Mouse (Mus musculus) lung, postnatal 0 days (tissue): ENCODE measurements around the gene Slc35c1. TPM values are rescaled to one million over a fixed set of nuclear protein-coding genes. Genes with fewer than 3 reads are reported as not detected.

Experiments used
- ATAC-seq: fragments of 200-750 bp; cut with Nextera tagmentation; 2 replicates; pipeline ENCODE4 v1.8.0; 2017; ENCODE audit warnings: moderate library complexity
- DNase-seq: peaks from one replicate; pipeline ENCODE4 v3.0.0-alpha.2; 2016; ENCODE audit warnings: low spot score
- H3K27ac ChIP-seq: fragments of 300-500 bp; sonication (generic); 2 replicates; pipeline ENCODE4 v1.5.1; 2014; ENCODE audit warnings: antibody characterized with exemption, mild to moderate bottlenecking, low read length, mixed read lengths
- H3K27me3 ChIP-seq: fragments of 300-500 bp; sonication (generic); replicated peaks from 2 replicates; pipeline ENCODE4 v1.6.1; 2014; ENCODE audit warnings: low read length, mixed read lengths; ENCODE audit not compliant: insufficient read depth
- H3K36me3 ChIP-seq: fragments of 300-500 bp; sonication (generic); 2 replicates; pipeline ENCODE4 v1.6.1; 2014; ENCODE audit warnings: low read length, mixed read lengths; ENCODE audit not compliant: insufficient read depth
- H3K4me1 ChIP-seq: fragments of 300-500 bp; sonication (generic); 2 replicates; pipeline ENCODE4 v1.6.1; 2014; ENCODE audit warnings: antibody characterized with exemption, low read depth, low read length, mixed read lengths; ENCODE audit not compliant: insufficient read depth
- H3K4me2 ChIP-seq: fragments of 300-500 bp; sonication (generic); replicated peaks from 2 replicates; pipeline ENCODE4 v1.6.1; 2014; ENCODE audit warnings: low read depth, mild to moderate bottlenecking, low read length, moderate library complexity, mixed read lengths
- H3K4me3 ChIP-seq: fragments of 300-500 bp; sonication (generic); 2 replicates; pipeline ENCODE4 v1.5.1; 2014; ENCODE audit warnings: low read depth, low read length
- H3K9ac ChIP-seq: fragments of 300-500 bp; sonication (generic); replicated peaks from 2 replicates; pipeline ENCODE4 v1.6.1; 2014; ENCODE audit warnings: low read depth, mild to moderate bottlenecking
- H3K9me3 ChIP-seq: fragments of 300-500 bp; sonication (generic); 2 replicates; pipeline ENCODE4 v1.6.1; 2016; ENCODE audit warnings: low read length, mixed read lengths
- CTCF ChIP-seq: IDR thresholded peaks from 2 replicates; pipeline ENCODE4 v1.5.1; 2016; ENCODE audit warnings: antibody characterized with exemption, mild to moderate bottlenecking
- EP300 ChIP-seq: IDR thresholded peaks from 2 replicates; pipeline ENCODE4 v1.6.1; 2016; ENCODE audit warnings: antibody characterized with exemption, mild to moderate bottlenecking, control low read depth
- WGBS: fragments of 180-500 bp; shearing (Covaris S2); extraction: QIAGEN DNeasy Blood & Tissue Kit; methylation state at CpG from one replicate; pipeline ENCODE4 v1.1.7; 2014; 5-methylcytosine and 5-hydroxymethylcytosine counted together
- polyA plus RNA-seq: library from polyadenylated mRNA; unstranded; fragments of >200 nt; fragmentation: Nextera tagmentation; extraction: Ambion mirVana; gene quantifications from 2 replicates; pipeline ENCODE4 v1.2.1, GENCODE M21; 2015

The Slc35c1 gene
- polyA plus RNA-seq, result 12.9 and 13.1 TPM in 2 replicates

GRCm38 (mm10) chr2:92459921-92460707 lies at the start of gene Slc35c1:
Slc35c1 (minus strand) TSS chr2:92460538.
- WGBS, result 1% methylated on average over 34 of the region's 34 CpGs
- Histone ChIP-seq H3K9me3 (no peaks in the 10 kb centered on the region), H3K4me1 (peaks cover 12% of the 10 kb centered on the region), H3K4me3 (peak within 1 kb of the TSS; percentile 47), H3K36me3 (no peaks in the 10 kb centered on the region), H3K9ac (peak within 1 kb of the TSS; percentile 30), H3K27me3 (no peaks in the 10 kb centered on the region), H3K27ac (peak within 1 kb of the TSS; percentile 33), H3K4me2 (peak within 1 kb of the TSS; percentile 85)
- ATAC-seq, result peak; percentile 46
- peak; percentile 57 for DNase-seq
- no peak for TF ChIP-seq EP300
- no peak for TF ChIP-seq CTCF

- no peaks in the 10 kb centered on the region for H3K36me3 ChIP-seq
- H3K4me3 ChIP-seq, result no peak overlapping the region
- no peak overlapping the region for H3K9ac ChIP-seq
- H3K9me3 ChIP-seq, result no peaks in the 10 kb centered on the region
- H3K27ac ChIP-seq, result no peak overlapping the region
- WGBS, result 92% methylated on average over 7 of the region's 7 CpGs
- no peak overlapping the region for H3K4me2 ChIP-seq
- DNase-seq (no peak), ATAC-seq (no peak)
- TF ChIP-seq EP300, result no peak
- no peak for TF ChIP-seq CTCF
- H3K4me1 ChIP-seq, result no peaks in the 10 kb centered on the region
- no peaks in the 10 kb centered on the region for H3K27me3 ChIP-seq
Measured at GRCm38 (mm10) chr2:92505291-92505690, 45.0 kb upstream of the Slc35c1 start.

GRCm38 (mm10) chr2:92503421-92503820 lies 43.1 kb upstream of the Slc35c1 start:
- Histone ChIP-seq H3K9ac (no peak overlapping the region), H3K4me3 (no peak overlapping the region), H3K9me3 (no peaks in the 10 kb centered on the region), H3K4me1 (no peaks in the 10 kb centered on the region), H3K27me3 (no peaks in the 10 kb centered on the region), H3K27ac (no peak overlapping the region), H3K4me2 (no peak overlapping the region), H3K36me3 (no peaks in the 10 kb centered on the region)
- DNase-seq (no peak), ATAC-seq (no peak)
- TF ChIP-seq EP300 (no peak), CTCF (peak; percentile 41)
- WGBS, result 81% methylated on average over 3 of the region's 3 CpGs

DNA sequence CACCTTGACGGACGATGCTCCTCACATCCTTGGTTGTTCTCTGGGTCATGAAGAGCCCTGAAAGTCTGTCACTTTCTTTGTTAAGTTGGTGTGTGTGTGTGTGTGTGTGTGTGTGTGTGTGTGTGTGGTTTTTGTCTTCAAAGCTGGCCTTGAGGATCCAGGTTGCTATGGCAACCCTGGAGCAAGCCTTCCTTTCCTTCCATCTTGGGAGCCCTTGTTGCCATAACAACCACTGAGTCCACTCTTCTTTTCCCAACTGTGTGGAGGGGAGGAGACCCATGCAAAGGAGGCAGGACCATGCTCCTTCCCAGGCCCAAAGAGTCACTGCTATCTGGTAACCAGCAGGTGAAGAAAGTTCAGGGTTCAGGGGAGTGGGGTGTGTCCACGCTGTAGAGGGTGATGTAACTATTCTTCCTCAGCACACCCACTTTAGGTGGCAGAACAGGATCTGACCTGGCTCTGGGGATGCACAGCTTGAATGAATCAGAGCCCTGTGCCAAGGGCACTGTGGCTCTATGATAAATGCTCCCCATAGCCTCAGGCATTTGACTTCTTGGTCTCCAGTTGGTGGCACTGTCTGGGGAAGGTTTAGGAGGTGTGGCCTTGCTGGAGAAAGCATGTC lies 39.5 kb upstream of the Slc35c1 start:
- Histone ChIP-seq H3K36me3 (no peaks in the 10 kb centered on the region), H3K27ac (no peak overlapping the region), H3K4me2 (no peak overlapping the region), H3K9me3 (no peaks in the 10 kb centered on the region), H3K4me1 (no peaks in the 10 kb centered on the region), H3K4me3 (no peak overlapping the region), H3K9ac (no peak overlapping the region), H3K27me3 (no peaks in the 10 kb centered on the region)
- no peak for TF ChIP-seq EP300
- no peak for TF ChIP-seq CTCF
- WGBS, result 68% methylated on average over 3 of the region's 3 CpGs
- DNase-seq (no peak), ATAC-seq (no peak)

DNA sequence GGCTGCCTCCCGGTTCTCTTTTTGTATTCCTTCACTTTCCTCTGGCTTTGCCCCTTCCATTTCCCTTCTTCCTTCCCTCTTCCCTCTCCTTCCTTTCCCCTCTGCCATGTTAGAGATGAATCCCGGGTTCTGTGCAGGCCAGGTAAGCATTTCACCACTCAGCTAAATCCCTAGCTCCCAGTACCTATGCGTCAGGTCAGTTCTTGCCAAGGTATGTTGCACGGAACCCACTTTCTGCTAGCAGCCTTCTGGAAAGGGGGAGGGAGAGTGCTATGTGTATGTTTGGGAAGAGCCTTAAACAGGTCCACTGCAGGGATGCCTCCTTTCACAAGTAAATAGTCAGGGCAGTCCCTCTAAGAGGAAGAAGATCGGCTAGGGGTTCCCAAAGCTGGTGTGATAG lies 36.8 kb upstream of the Slc35c1 start:
- H3K9ac ChIP-seq, result no peak overlapping the region
- no peak overlapping the region for H3K27ac ChIP-seq
- 61% methylated on average over 5 of the region's 5 CpGs for WGBS
- TF ChIP-seq CTCF (no peak), EP300 (no peak)
- no peak overlapping the region for H3K4me3 ChIP-seq
- H3K4me1 ChIP-seq, result no peaks in the 10 kb centered on the region
- ATAC-seq, result no peak
- no peaks in the 10 kb centered on the region for H3K27me3 ChIP-seq
- no peak for DNase-seq
- no peaks in the 10 kb centered on the region for H3K36me3 ChIP-seq
- no peak overlapping the region for H3K4me2 ChIP-seq
- H3K9me3 ChIP-seq, result no peaks in the 10 kb centered on the region

GRCm38 (mm10) chr2:92496681-92497080 lies 36.3 kb upstream of the Slc35c1 start:
- Histone ChIP-seq H3K4me2 (no peak overlapping the region), H3K4me1 (no peaks in the 10 kb centered on the region), H3K27ac (no peak overlapping the region), H3K36me3 (no peaks in the 10 kb centered on the region), H3K4me3 (no peak overlapping the region), H3K9me3 (no peaks in the 10 kb centered on the region), H3K27me3 (no peaks in the 10 kb centered on the region), H3K9ac (no peak overlapping the region)
- ATAC-seq (no peak), DNase-seq (no peak)
- TF ChIP-seq EP300, result no peak
- no peak for TF ChIP-seq CTCF
- WGBS, result 17% methylated on average over 10 of the region's 10 CpGs
